In genomic region chr7:67692141-67692540, GRCm38 (mm10) we compare ENCODE assay signal across 18 mouse cellular contexts. TPM values are rescaled to one million over a fixed set of nuclear protein-coding genes. Genes with fewer than 3 reads are reported as not detected.
DNase-seq lines count a peak whose midpoint lies in the region; ATAC-seq and TF ChIP-seq lines count a peak whose summit lies in the region.
"Had no signal": no experiment of that assay in that cellular context is flagged by ENCODE, and none has a peak within 500 bp of the region (broad histone marks: within the 10 kb centered on the region; RNA-seq: fewer than 3 reads in every experiment).

No protein-coding gene starts in this region.

- no peaks in the 10 kb centered on the region for H3K9me3 ChIP-seq in heart, embryonic 10.5 days
- no peaks in the 10 kb centered on the region for H3K9me3 ChIP-seq in forebrain, embryonic 12.5 days
- H3K9me3 ChIP-seq: embryonic facial prominence, embryonic 13.5 days; hindbrain, embryonic 13.5 days; midbrain, embryonic 12.5 days had no signal

- ATAC-seq in forebrain, embryonic 12.5 days (ENCODE audit: low FRiP score) = no peak
- ATAC-seq: forebrain, embryonic 16.5 days; inflammation-experienced regulatory T-cells, adult 6 months had no signal

- TF ChIP-seq CTCF in lung, adult 2 months (IDR thresholded peaks at IDR 0.05; ENCODE audit: insufficient read depth, low read length) = no peak

- no peak overlapping the region for H3K4me3 ChIP-seq in lung, adult 2 months (replicated peaks; ENCODE audit: extremely low read depth, low read depth, low read length)
- no peak overlapping the region for H3K4me3 ChIP-seq in heart, embryonic 10.5 days
- no peak overlapping the region for H3K4me3 ChIP-seq in forebrain, embryonic 12.5 days (replicated peaks)
- H3K4me3 ChIP-seq: embryonic facial prominence, embryonic 13.5 days; hindbrain, embryonic 13.5 days; midbrain, embryonic 12.5 days had no signal

- H3K4me2 ChIP-seq in forebrain, embryonic 12.5 days = no peak overlapping the region
- H3K4me2 ChIP-seq: embryonic facial prominence, embryonic 13.5 days; hindbrain, embryonic 13.5 days; midbrain, embryonic 12.5 days had no signal

- 0 out of 2 replicates have a peak overlapping the region, but pooled peaks have one; percentile 71 for H3K27ac ChIP-seq in heart, embryonic 10.5 days
- H3K27ac ChIP-seq in forebrain, embryonic 12.5 days = no peak overlapping the region
- H3K27ac ChIP-seq: embryonic facial prominence, embryonic 13.5 days; hindbrain, embryonic 13.5 days; midbrain, embryonic 12.5 days had no signal

- H3K4me1 ChIP-seq in lung, adult 2 months (ENCODE audit: control insufficient read depth, insufficient read depth, low read length) = peaks cover 20% of the 10 kb centered on the region
- peaks cover 38% of the 10 kb centered on the region for H3K4me1 ChIP-seq in heart, embryonic 10.5 days
- no peaks in the 10 kb centered on the region for H3K4me1 ChIP-seq in forebrain, embryonic 12.5 days
- H3K4me1 ChIP-seq: embryonic facial prominence, embryonic 13.5 days; hindbrain, embryonic 13.5 days; midbrain, embryonic 12.5 days had no signal

- intact Hi-C loops in heart, postnatal 36 days (cut with DNase I) = no loop called here

- TF ChIP-seq POLR2A in lung, adult 2 months (IDR thresholded peaks at IDR 0.05; ENCODE audit: borderline replicate concordance, extremely low read depth, low read depth, low read length) = no peak

- WGBS in lung, adult 2 months = 49% methylated on average over 3 of the region's 3 CpGs
- 30% methylated on average over 3 of the region's 3 CpGs for WGBS in heart, embryonic 10.5 days
- 89% methylated on average over 3 of the region's 3 CpGs for WGBS in forebrain, embryonic 12.5 days

- peaks cover 4% of the 10 kb centered on the region; the same call in 1 of the 2 replicates for H3K36me3 ChIP-seq in heart, embryonic 10.5 days
- H3K36me3 ChIP-seq in forebrain, embryonic 12.5 days (replicated peaks) = peaks cover 10% of the 10 kb centered on the region; the same call in 1 of the 2 replicates
- H3K36me3 ChIP-seq: hindbrain, embryonic 13.5 days had no signal

- DNase-seq in lung, postnatal 10 days = peak; percentile 32
- DNase-seq in lung, adult 2 months = no peak
- DNase-seq in heart, adult 18-20 months = peak; percentile 73 to 77
- DNase-seq in heart, embryonic 10.5 days (ENCODE audit: low spot score) = no peak
- DNase-seq in heart, postnatal 36 days = peak; percentile 49 to 71
- no peak for DNase-seq in cerebellum, adult 9-11 months
- DNase-seq: B cell, adult 2 months; cerebellum, adult 9-10 months; kidney, adult 2 months; kidney, postnatal 14 days; liver; thymus, postnatal 36 days had no signal

- no peak overlapping the region for H3K9ac ChIP-seq in forebrain, embryonic 12.5 days
- H3K9ac ChIP-seq: embryonic facial prominence, embryonic 13.5 days; hindbrain, embryonic 13.5 days; midbrain, embryonic 12.5 days had no signal

- H3K27me3 ChIP-seq in heart, embryonic 10.5 days (ENCODE audit: insufficient read depth, poor library complexity, severe bottlenecking) = no peaks in the 10 kb centered on the region
- H3K27me3 ChIP-seq in forebrain, embryonic 12.5 days = no peaks in the 10 kb centered on the region
- H3K27me3 ChIP-seq: embryonic facial prominence, embryonic 13.5 days; hindbrain, embryonic 13.5 days; midbrain, embryonic 12.5 days had no signal

RNA-seq across cellular contexts. Expression of gene Ttc23, which starts 44.9 kb away (rescaled TPM):
- 4.6 and 10.0 TPM in 2 replicates for polyA plus RNA-seq in lung, adult 2 months (2012; rRNA removed)
- 10 to 100 TPM; 16.7 to 18.2 TPM for total RNA-seq in heart, adult 18-20 months (2021)
- 19.0 and 27.1 TPM in 2 replicates for polyA plus RNA-seq in heart, embryonic 10.5 days (2016; fragmentation: Nextera tagmentation; extraction: Ambion mirVana)
- 10 to 100 TPM; 17.8 to 19.3 TPM for total RNA-seq in heart, postnatal 36 days (2021)
- polyA plus RNA-seq in forebrain, embryonic 12.5 days (2016; fragmentation: Nextera tagmentation; extraction: Ambion mirVana) = 31.2 and 32.3 TPM in 2 replicates

RNA-seq across cellular contexts. Expression of gene Lrrc28, which starts 47.1 kb away (rescaled TPM):
- polyA plus RNA-seq in lung, adult 2 months (2012; rRNA removed) = 18.9 and 25.4 TPM in 2 replicates
- 10 to 100 TPM; 12.8 to 13.9 TPM for total RNA-seq in heart, adult 18-20 months (2021)
- 12.8 and 13.6 TPM in 2 replicates for polyA plus RNA-seq in heart, embryonic 10.5 days (2016; fragmentation: Nextera tagmentation; extraction: Ambion mirVana)
- 10 to 100 TPM; 16.8 to 17.3 TPM for total RNA-seq in heart, postnatal 36 days (2021)
- polyA plus RNA-seq in forebrain, embryonic 12.5 days (2016; fragmentation: Nextera tagmentation; extraction: Ambion mirVana) = 28.7 and 30.0 TPM in 2 replicates

Comparison
In these comparisons a context has a peak if more than half of its experiments do, and no peak if none do; other contexts are left out.
1. DNase-seq: peak in lung, postnatal 10 days (single experiment), heart, adult 18-20 months (2 of 2) and heart, postnatal 36 days (2 of 2); none in lung, adult 2 months (single experiment), heart, embryonic 10.5 days (single experiment) and cerebellum, adult 9-11 months (single experiment).